Mouse (Mus musculus) natural killer cell, adult 2 months (primary cell): Measurements from ENCODE around the gene Ripply1.
"Not testable (repeated sequence)": the region's sequence is repeated elsewhere in the genome, so short reads cannot be mapped to it uniquely, and the experiment has no call there.

Source experiments
- DNase-seq, 2 experiments: peaks; one replicate each; pipeline ENCODE4 v3.0.0; 2022; ENCODE audit warnings: low spot score in 2 of 2

The Ripply1 gene

DNA sequence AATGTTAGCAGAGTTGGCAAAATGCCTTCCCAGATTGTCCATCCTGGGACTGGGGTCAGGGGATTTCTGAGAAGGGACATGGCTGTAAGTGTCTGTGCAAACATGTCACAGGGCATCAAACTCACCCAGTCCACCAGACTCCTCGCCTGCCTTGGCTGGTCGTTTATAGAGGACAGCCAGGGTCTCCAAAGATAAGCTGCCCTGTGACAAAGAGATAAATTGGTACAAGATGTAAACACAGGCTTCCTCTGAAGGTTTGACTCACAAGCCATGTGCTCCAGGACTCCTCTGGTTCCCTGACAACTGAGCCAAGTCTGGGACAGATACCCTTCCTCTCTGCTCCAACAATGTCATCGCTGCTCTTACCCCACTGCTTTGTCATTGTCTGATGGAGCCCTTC, 1.2 kb downstream of the Ripply1 start:
- no peak for DNase-seq

DNA sequence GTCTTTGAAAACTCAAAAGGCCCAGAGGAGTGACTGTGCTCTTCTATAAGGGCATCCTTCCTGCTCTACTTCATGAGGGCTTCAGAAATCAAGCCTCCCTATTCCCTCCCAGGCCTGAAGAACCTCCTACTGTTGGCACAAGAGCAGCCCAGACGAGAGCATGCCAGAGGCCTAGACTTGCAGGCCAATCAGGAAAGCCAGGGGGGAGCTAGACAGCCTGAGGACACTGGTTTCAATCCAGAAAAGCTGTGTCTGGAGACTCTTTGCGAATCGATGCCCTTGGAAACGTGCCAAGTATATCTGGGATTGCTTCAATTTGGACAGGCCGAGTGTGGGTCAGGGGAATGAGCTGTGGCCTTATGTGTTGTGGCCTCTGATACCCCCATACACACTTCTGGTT, 2.8 kb downstream of the Ripply1 start:
- DNase-seq, result no peak

DNA sequence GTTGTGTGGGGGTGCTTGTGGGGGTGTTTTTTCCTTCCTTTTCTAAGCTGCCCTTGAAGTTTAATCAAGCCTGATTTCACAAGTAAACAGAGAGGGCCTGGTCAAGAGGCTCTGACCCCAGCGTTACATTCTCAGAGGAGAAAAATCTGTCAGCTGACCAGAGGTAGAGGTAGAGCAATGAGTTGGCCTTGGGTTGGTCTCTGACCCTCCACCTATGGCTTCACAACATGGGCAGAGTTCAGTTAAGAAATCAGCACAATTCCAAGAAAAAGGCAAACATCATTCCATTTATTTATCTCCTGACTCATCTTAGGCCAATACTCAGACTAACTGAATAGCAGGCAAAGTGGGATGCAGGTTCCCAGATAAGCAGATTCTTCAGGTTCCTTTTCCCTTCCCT, 3.3 kb downstream of the Ripply1 start:
- no peak for DNase-seq

DNA sequence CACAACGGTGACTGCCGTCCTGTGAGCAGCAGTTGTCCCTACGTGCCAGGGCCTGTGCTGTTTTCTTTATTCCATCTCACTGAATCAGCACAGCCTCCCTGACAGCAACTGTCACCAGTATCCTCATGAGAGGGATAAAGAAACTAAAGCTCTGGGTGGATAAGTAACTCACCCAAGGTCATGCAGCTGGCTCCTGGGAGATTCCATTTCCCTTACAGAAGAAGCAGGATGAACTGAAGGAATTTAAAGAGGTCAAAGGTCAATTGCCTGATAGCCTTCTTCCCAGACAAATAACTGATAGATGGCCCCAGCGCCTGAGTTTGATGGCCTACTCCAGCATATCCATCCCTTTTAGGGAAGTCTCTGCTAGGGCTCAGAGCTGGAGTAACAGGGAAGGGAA, 4.8 kb downstream of the Ripply1 start:
- no peak for DNase-seq

DNA sequence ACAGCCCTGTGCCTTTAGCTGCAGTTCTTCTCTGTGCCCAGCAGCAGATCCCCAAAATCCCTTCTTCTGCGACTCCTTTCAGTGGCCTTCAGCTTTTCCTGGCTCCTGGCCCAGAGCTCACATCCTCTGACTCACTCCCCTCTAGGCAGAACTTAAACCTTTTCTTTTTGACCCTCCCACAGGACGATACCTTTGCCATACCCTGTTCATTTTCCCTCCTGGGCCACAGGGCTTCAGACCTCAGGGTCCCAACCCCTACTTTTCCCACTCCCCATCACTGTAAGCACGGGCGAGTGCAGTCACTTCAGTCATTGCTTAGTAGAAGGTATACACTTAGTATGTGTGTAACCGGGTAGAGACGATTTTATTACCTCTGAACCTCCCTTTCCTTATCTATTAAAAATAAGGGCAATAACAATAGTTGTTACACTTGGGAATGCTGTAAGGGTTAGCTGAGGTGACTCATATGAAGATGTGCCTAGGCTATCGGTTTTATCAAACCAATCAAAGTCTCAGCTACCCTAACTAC, 7.0 kb downstream of the Ripply1 start:
- DNase-seq, result no peak

DNA sequence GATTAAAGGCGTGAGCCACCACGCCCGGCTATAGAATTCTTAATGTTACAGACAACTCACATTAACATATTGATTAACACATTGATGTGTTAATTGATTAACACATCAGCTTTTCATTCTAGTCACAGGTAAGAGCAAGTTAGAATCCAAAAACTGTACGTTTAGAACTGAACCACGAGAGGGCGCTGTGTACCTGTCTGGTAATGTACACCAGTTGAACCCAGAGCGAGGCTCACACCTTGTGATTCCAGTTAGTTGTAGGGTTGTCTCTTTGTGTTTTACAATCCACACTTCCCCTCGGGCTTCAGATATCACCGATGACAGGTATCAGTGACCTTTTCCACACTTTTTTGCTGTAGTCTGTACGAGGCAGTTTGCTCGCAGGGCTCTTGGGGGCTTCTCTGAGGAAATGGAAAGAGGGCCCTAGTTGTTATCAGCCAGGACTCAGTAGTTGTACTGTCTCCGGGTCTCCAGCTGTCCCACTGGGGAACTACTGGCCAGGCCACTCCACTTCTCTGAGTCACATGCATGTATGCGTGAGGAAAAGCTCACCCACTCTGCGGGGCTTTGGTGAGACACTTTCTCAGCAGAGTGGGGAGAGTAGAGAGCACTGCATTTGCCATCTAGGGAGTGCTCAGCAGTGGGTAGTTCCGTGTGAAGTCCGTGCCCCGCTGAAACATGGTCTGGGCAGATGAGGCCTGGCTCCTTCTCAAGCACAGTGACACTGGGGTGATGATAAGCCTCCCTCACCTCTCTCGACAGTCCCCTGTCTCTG, 7.7 kb downstream of the Ripply1 start:
- peak; percentile 26 to 35 for DNase-seq

DNA sequence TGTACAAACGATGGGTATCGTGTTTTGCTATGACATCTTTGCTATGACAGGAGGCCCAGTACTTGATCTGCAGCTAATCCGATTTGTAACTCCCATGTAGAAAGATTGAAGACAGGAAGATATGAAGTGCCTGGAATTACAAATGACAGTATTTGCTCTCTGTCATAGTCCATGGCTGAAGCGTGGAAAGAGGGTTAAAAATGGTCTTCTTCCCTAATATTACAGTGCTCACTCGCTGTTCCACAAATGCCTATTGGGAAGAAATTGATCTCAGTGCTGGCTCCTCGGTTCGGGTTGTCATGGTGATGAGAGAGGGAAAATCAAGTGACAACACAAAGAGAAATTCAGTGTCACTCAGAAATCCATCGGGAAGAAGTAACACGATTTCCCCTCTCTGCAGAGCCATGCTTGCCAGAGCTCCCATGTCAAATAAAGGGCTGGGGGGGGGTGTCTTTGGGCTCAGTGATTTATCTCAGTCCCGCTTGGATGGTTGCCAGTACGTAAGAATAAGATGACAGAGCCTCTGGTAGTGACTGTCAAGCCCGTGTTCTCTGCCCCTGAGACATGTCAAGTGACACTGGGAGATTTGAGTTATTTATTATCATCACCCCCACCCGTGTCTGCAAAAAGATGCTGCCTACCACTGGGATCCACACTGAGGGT, 12.0 kb downstream of the Ripply1 start:
- DNase-seq, result no peak

DNA sequence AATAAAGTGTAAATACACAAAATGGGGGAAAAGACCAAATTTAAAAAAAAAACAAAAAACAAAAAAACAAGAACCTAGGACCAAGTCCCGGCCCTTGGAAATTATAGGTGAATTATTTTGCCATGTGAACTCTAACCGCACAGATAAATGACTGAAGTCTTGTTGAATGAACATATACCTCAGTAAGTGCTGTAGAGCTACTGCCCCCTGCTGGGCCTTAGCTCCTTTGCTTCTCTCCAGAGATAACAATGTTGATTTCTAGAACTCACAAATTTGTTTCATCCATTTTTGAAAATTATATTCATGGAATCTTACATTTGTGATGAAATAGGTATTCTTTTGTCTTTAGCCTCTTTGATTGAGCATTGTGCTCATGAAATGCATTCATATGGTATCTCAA, 19.6 kb downstream of the Ripply1 start:
- no peak for DNase-seq

DNA sequence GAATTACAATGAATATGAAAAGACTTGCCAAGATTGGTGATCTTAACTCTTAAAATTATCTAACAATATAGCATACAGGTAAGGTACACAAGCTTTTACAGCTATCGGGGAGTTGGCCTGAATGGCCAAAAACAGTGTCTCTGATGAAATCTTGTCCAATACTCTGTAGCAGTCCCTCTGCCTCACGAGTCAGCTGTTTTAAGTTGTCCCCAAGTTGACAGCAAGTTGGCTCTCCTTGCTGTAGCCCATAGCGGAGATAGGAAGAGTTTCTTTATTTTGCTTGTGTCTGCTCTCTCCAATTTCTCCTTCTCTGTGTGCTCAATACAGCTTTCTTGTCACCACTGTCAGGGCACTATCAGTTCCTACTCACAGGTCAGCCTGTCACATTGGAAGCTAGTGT, 23.5 kb downstream of the Ripply1 start:
- not testable (repeated sequence) for DNase-seq

DNA sequence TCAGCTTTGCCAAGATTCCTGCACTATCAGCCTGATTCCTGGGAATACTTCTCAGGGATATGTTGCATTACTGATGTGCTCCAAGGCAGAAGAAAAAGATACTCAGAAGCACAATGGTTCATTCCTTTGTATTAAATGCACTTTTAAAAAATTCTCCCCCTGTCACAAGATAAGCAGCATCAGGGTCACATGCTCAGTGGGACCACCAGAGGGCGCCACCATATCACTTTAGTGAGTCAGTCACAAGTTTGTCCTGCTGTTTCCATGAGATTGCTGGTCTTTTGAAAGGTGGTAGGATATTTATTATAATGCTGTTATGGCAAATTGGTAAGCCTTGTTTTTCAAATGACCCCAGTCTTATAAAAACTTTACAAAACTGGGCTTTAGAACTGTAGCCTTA, 30.3 kb downstream of the Ripply1 start:
- peak; percentile 9 to 18 for DNase-seq

DNA sequence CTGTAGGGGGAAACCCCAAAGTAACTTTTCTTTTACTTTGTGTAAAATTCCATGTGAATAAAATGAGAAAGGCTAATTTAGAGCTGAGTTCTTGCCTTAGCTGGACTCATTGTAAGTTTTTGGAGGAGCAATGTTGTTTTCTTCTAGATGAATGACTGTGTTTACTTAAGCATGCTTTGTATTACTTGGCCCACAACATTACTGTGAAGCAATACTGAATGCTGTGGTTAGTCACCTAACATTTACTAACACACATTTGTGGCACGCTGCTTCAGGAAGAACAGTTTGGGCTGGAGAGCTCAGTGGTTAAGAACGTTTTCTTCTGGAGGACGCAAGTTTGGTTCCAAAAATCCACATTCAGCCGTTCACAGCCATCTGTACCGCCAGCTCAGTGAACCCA, 45.1 kb downstream of the Ripply1 start:
- no peak for DNase-seq

DNA sequence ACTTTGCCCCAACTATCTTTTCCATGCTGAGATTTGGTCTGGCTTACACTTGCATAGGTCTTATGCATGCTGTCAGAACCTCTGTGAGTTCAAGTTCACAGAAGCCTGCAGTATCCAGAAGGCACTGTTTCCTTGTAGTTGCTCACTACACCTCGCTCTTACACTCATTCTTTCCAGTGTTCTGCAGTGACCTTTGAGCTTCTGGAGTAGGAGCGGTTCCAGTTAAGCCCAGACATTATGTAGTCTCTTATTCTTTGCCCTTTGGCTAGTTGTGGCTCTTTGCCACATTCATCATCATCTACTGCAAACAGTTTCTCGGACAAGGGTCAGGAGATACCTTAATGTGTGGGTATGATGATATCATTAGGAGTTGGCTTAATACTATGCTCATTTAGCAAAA, 51.6 kb downstream of the Ripply1 start:
- no peak for DNase-seq
